Mouse (Mus musculus): ENCODE data around the gene Smim23.

The Smim23 gene

DNA sequence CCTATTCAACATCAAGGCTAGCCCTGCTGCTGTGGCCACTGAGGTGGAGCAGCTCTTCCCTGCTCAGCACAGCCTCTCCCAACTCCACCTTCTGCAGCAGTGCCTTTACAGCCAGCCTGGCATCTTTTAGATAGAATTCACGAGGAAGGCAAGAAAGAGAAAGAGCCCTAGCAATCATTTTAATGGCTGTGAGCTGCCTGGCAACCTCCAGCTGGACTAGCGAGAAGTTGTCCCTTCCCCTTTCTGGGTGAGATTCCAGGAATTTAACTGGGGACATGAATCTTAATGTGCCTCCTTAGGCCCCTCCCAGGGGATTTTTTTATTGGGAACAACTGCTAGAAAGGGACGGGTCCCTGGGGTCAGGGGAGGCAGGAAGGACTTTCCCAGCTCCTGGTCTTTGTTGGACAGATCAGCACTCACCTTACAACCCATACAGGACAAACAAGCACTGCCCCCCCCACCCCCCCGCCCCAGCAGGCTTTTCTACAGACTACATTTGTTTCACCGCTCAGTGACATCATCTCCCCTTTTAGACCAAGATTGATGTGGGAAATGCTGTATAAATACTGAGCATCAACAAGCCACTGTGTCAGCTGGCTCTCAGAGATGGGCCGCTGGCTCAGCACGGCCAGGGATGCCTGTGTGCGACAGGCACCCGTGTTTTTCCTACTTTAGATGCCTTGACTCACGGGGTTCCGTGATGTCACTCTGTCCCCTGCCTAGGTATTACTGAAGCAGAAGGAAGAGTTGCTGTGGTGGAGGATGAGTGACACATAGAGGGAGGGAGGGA lies 43.5 kb downstream of the Smim23 start:
- DNase-seq: no peak

DNA sequence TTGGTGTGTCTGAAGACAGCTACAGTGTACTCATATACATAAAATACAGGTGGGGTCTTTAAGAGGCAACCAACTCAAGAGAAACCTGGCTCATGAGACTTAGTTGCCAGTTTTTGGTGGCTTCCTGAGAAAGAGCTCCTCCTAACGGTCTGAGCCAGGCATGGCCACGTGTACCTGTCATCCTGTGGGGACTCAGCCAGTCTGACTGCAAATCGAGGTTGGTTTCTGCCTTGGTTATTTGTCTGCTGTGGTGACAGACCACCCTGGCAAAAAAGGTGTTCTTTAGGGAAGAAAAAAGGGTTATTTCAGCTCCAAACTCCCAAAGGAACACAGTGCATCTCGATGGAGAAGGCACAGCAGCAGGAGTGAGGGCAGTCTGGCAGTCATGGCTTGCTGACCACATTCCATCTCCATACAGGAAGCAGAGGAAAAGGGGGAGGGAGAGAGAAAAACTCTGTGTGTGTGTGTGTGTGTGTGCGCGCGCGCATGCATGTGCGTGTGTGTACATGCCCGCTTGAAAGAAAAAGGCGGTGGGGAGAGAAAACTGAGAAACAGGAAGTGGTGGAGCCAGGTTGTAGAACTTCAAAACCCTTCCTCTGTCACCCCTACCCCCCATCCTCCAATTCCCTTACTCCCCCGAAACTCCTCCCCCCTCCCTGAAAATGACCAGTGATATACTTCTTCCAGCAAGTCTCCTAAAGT lies 55.6 kb downstream of the Smim23 start:
- DNase-seq: no peak
